Mouse (Mus musculus) liver, embryonic 14.5 days (tissue): ENCODE measurements around the gene Gas7.

Experiments
- CTCF ChIP-seq: IDR thresholded peaks from 2 replicates; pipeline ENCODE4 v1.5.1; 2016; ENCODE audit warnings: antibody characterized with exemption, low read depth, control low read depth
- EP300 ChIP-seq: IDR thresholded peaks from 2 replicates; pipeline ENCODE4 v1.6.1; 2016; ENCODE audit warnings: antibody characterized with exemption, low read depth

GRCm38 (mm10) chr11:67643465-67643864 is 188.2 kb downstream of the Gas7 start:
- TF ChIP-seq CTCF (no peak), EP300 (no peak)
